Mouse (Mus musculus): Measurements from ENCODE around the gene Wdr12.

GRCm38 (mm10) chr1:60075590-60075989, 22.9 kb downstream of the Wdr12 start:
- TF ChIP-seq CTCF (conservative IDR thresholded peaks at IDR 0.05; ENCODE audit: low read length) = no peak
- no peak for TF ChIP-seq NANOG (IDR thresholded peaks at IDR 0.05; ENCODE audit: borderline replicate concordance, low read length)
